Mouse (Mus musculus) liver, embryonic 14.5 days (tissue): ENCODE results near the gene Gmds. TPM values are rescaled to one million over a fixed set of nuclear protein-coding genes. Genes with fewer than 3 reads are reported as not detected.

Experiments
- ATAC-seq: fragments of 200-750 bp; cut with Nextera tagmentation; 2 replicates; pipeline ENCODE4 v1.8.0; 2017; ENCODE audit warnings: moderate number of reproducible peaks, mild to moderate bottlenecking, moderate library complexity; ENCODE audit not compliant: insufficient read depth
- DNase-seq, 3 experiments: peaks; one replicate each; pipeline ENCODE4 v3.0.0-alpha.2; 2012 to 2013; ENCODE audit warnings: low read depth in 3 of 3, low spot score in 3 of 3
- H3K27ac ChIP-seq: fragments of 300-500 bp; sonication (generic); 2 replicates; pipeline ENCODE4 v1.5.1; 2014; ENCODE audit warnings: moderate library complexity, mild to moderate bottlenecking, control low read depth, inconsistent platforms
- H3K27me3 ChIP-seq: fragments of 300-500 bp; sonication (generic); 2 replicates; pipeline ENCODE4 v1.6.1; 2014; ENCODE audit warnings: mild to moderate bottlenecking, low read length, moderate library complexity; ENCODE audit not compliant: control insufficient read depth, insufficient read depth
- H3K36me3 ChIP-seq: fragments of 300-500 bp; sonication (generic); replicated peaks from 2 replicates; pipeline ENCODE4 v1.6.1; 2014; ENCODE audit warnings: low read depth; ENCODE audit not compliant: control insufficient read depth, insufficient read depth
- H3K4me1 ChIP-seq, 2 experiments: fragments of 200-500 bp in 1 of 2; fragments of 300-500 bp in 1 of 2; sonication (generic) in 1 of 2; replicated peaks; 2 replicates each; pipeline ENCODE4 v1.6.1; 2012 to 2014; ENCODE audit warnings: antibody characterized with exemption in 1 of 2, inconsistent platforms in 1 of 2, low read length in 1 of 2; ENCODE audit not compliant: control insufficient read depth in 2 of 2, insufficient read depth in 2 of 2
- H3K4me2 ChIP-seq: fragments of 300-500 bp; sonication (generic); 2 replicates; pipeline ENCODE4 v1.6.1; 2014; ENCODE audit warnings: low read depth, mild to moderate bottlenecking, control low read depth, moderate library complexity
- H3K4me3 ChIP-seq, 2 experiments: fragments of 200-500 bp in 1 of 2; fragments of 300-500 bp in 1 of 2; sonication (generic) in 1 of 2; 2 replicates each; pipeline ENCODE4 v1.5.1; 2012 to 2014; ENCODE audit warnings: low read depth in 2 of 2, low read length in 2 of 2, mild to moderate bottlenecking in 2 of 2, control low read depth in 1 of 2, inconsistent platforms in 1 of 2, moderate library complexity in 1 of 2; ENCODE audit not compliant: insufficient read depth in 1 of 2
- H3K9ac ChIP-seq: fragments of 300-500 bp; sonication (generic); replicated peaks from 2 replicates; pipeline ENCODE4 v1.6.1; 2014; ENCODE audit warnings: mild to moderate bottlenecking, control low read depth, moderate library complexity
- H3K9me3 ChIP-seq: fragments of 300-500 bp; sonication (generic); 2 replicates; pipeline ENCODE4 v1.6.1; 2016; ENCODE audit warnings: low read length, mixed read lengths; ENCODE audit not compliant: control insufficient read depth
- CTCF ChIP-seq: IDR thresholded peaks from 2 replicates; pipeline ENCODE4 v1.5.1; 2016; ENCODE audit warnings: antibody characterized with exemption, low read depth, control low read depth
- EP300 ChIP-seq: IDR thresholded peaks from 2 replicates; pipeline ENCODE4 v1.6.1; 2016; ENCODE audit warnings: antibody characterized with exemption, low read depth
- WGBS: fragments of 180-500 bp; shearing (Covaris S2); extraction: QIAGEN DNeasy Blood & Tissue Kit; methylation state at CpG from one replicate; pipeline ENCODE4 v1.1.7; 2014; ENCODE audit not compliant: insufficient replicate concordance; 5-methylcytosine and 5-hydroxymethylcytosine counted together
- polyA plus RNA-seq, 2 experiments: library from polyadenylated mRNA; depleted of rRNA in 1 of 2; stranded (reverse) in 1 of 2; unstranded in 1 of 2; fragments of >200 nt; fragmentation: Nextera tagmentation in 1 of 2; extraction: Ambion mirVana in 1 of 2; gene quantifications; 2 replicates each; pipeline versions ENCODE4 v1.2.1 to v1.2.3; 2012 to 2014

The Gmds gene
- polyA plus RNA-seq, 2 experiments = 3.7 to 7.4 TPM

GRCm38 (mm10) chr13:31828446-31828845, 510.1 kb downstream of the Gmds start:
- 57% methylated on average over 4 of the region's 4 CpGs for WGBS
- Histone ChIP-seq H3K4me2 (no peak overlapping the region), H3K4me3 (no peak overlapping the region), H3K9ac (no peak overlapping the region), H3K27ac (no peak overlapping the region), H3K27me3 (no peaks in the 10 kb centered on the region), H3K4me1 (no peaks in the 10 kb centered on the region), H3K36me3 (no peaks in the 10 kb centered on the region), H3K9me3 (no peaks in the 10 kb centered on the region)
- no peak for DNase-seq
- TF ChIP-seq CTCF (no peak), EP300 (no peak)
- ATAC-seq = no peak

- Histone ChIP-seq H3K4me1 (no peaks in the 10 kb centered on the region), H3K9me3 (no peaks in the 10 kb centered on the region), H3K4me3 (no peak overlapping the region), H3K4me2 (no peak overlapping the region), H3K9ac (no peak overlapping the region), H3K36me3 (no peaks in the 10 kb centered on the region), H3K27me3 (no peaks in the 10 kb centered on the region), H3K27ac (no peak overlapping the region)
- 38% methylated on average over 3 of the region's 3 CpGs for WGBS
- no peak for TF ChIP-seq EP300
- no peak for TF ChIP-seq CTCF
- DNase-seq (no peak), ATAC-seq (no peak)
Measured at GRCm38 (mm10) chr13:31827820-31828332, 510.7 kb downstream of the Gmds start.

- 58% methylated on average over 5 of the region's 5 CpGs for WGBS
- no peaks in the 10 kb centered on the region for H3K27me3 ChIP-seq
- no peaks in the 10 kb centered on the region for H3K36me3 ChIP-seq
- H3K27ac ChIP-seq = no peak overlapping the region
- H3K9me3 ChIP-seq = no peaks in the 10 kb centered on the region
- no peak overlapping the region for H3K4me3 ChIP-seq
- ATAC-seq = no peak
- H3K9ac ChIP-seq = no peak overlapping the region
- TF ChIP-seq CTCF (no peak), EP300 (no peak)
- DNase-seq = no peak
- H3K4me1 ChIP-seq = no peaks in the 10 kb centered on the region
- no peak overlapping the region for H3K4me2 ChIP-seq
Measured at GRCm38 (mm10) chr13:31827160-31827559, 511.4 kb downstream of the Gmds start.

GRCm38 (mm10) chr13:31825180-31825579, 513.4 kb downstream of the Gmds start:
- no peak overlapping the region for H3K9ac ChIP-seq
- no peak overlapping the region for H3K27ac ChIP-seq
- no peak overlapping the region for H3K4me3 ChIP-seq
- 0 out of 4 replicates have a peak, but pooled peaks cover 0 to 4% of the 10 kb centered on the region in 2 experiments for H3K4me1 ChIP-seq
- H3K36me3 ChIP-seq = no peaks in the 10 kb centered on the region
- no peaks in the 10 kb centered on the region for H3K9me3 ChIP-seq
- ATAC-seq (no peak), DNase-seq (no peak)
- H3K4me2 ChIP-seq = no peak overlapping the region
- TF ChIP-seq EP300 (no peak), CTCF (no peak)
- peaks cover 3% of the 10 kb centered on the region; the same call in 1 of the 2 replicates for H3K27me3 ChIP-seq
- 50% methylated on average over 1 of the region's 1 CpGs for WGBS

GRCm38 (mm10) chr13:31823316-31823715, 515.2 kb downstream of the Gmds start:
- TF ChIP-seq EP300 (no peak), CTCF (no peak)
- H3K27ac ChIP-seq = no peak overlapping the region
- DNase-seq (no peak), ATAC-seq (no peak)
- H3K27me3 ChIP-seq = peaks cover 3% of the 10 kb centered on the region; the same call in 1 of the 2 replicates
- no peak overlapping the region for H3K9ac ChIP-seq
- 0 out of 4 replicates have a peak, but pooled peaks cover 0 to 4% of the 10 kb centered on the region in 2 experiments for H3K4me1 ChIP-seq
- no peaks in the 10 kb centered on the region for H3K36me3 ChIP-seq
- H3K4me3 ChIP-seq = no peak overlapping the region
- no peaks in the 10 kb centered on the region for H3K9me3 ChIP-seq
- H3K4me2 ChIP-seq = no peak overlapping the region
- 33% methylated on average over 5 of the region's 5 CpGs for WGBS
